Mouse (Mus musculus) stomach, embryonic 14.5 days (tissue): ENCODE measurements around the gene Ttc7. TPM values are rescaled to one million over a fixed set of nuclear protein-coding genes. Genes with fewer than 3 reads are reported as not detected.

Experiments
- ATAC-seq: fragments of 200-750 bp; cut with Nextera tagmentation; 2 replicates; pipeline ENCODE4 v1.8.0; 2017; ENCODE audit warnings: low read depth, moderate TSS enrichment; ENCODE audit not compliant: insufficient number of reproducible peaks, insufficient read depth, low FRiP score
- H3K27ac ChIP-seq: fragments of 300-500 bp; sonication (generic); 2 replicates; pipeline ENCODE4 v1.5.1; 2014; ENCODE audit warnings: mild to moderate bottlenecking, low read length, moderate library complexity, mixed read lengths
- H3K27me3 ChIP-seq: fragments of 300-500 bp; sonication (generic); 2 replicates; pipeline ENCODE4 v1.6.1; 2014; ENCODE audit warnings: low read length, control low read depth, mixed read lengths; ENCODE audit not compliant: control insufficient read depth, insufficient read depth
- H3K36me3 ChIP-seq: fragments of 300-500 bp; sonication (generic); 2 replicates; pipeline ENCODE4 v1.6.1; 2014; ENCODE audit warnings: mild to moderate bottlenecking, control low read depth, low read length, moderate library complexity, mixed read lengths; ENCODE audit not compliant: control insufficient read depth, insufficient read depth
- H3K4me1 ChIP-seq: fragments of 300-500 bp; sonication (generic); 2 replicates; pipeline ENCODE4 v1.6.1; 2014; ENCODE audit warnings: low read length, control low read depth, mixed read lengths; ENCODE audit not compliant: control insufficient read depth, insufficient read depth
- H3K4me2 ChIP-seq: fragments of 300-500 bp; sonication (generic); replicated peaks from 2 replicates; pipeline ENCODE4 v1.6.1; 2014; ENCODE audit warnings: low read depth, low read length, control low read depth
- H3K4me3 ChIP-seq: fragments of 300-500 bp; sonication (generic); 2 replicates; pipeline ENCODE4 v1.5.1; 2014; ENCODE audit warnings: low read depth, low read length, control low read depth
- H3K9ac ChIP-seq: fragments of 300-500 bp; sonication (generic); replicated peaks from 2 replicates; pipeline ENCODE4 v1.6.1; 2014; ENCODE audit warnings: low read depth, mild to moderate bottlenecking, control low read depth, low read length, moderate library complexity, mixed read lengths
- H3K9me3 ChIP-seq: fragments of 300-500 bp; sonication (generic); 2 replicates; pipeline ENCODE4 v1.6.1; 2016; ENCODE audit warnings: low read depth, low read length, control low read depth; ENCODE audit not compliant: control insufficient read depth
- WGBS: fragments of 180-500 bp; shearing (Covaris S2); extraction: QIAGEN DNeasy Blood & Tissue Kit; methylation state at CpG from one replicate; pipeline ENCODE4 v1.1.7; 2014; 5-methylcytosine and 5-hydroxymethylcytosine counted together
- polyA plus RNA-seq: library from polyadenylated mRNA; unstranded; fragments of >200 nt; fragmentation: Nextera tagmentation; extraction: Ambion mirVana; gene quantifications from 2 replicates; pipeline ENCODE4 v1.2.1, GENCODE M21; 2014

Ttc7 gene
- polyA plus RNA-seq, 1 experiment from 2014 or later, result 5.9 TPM

DNA sequence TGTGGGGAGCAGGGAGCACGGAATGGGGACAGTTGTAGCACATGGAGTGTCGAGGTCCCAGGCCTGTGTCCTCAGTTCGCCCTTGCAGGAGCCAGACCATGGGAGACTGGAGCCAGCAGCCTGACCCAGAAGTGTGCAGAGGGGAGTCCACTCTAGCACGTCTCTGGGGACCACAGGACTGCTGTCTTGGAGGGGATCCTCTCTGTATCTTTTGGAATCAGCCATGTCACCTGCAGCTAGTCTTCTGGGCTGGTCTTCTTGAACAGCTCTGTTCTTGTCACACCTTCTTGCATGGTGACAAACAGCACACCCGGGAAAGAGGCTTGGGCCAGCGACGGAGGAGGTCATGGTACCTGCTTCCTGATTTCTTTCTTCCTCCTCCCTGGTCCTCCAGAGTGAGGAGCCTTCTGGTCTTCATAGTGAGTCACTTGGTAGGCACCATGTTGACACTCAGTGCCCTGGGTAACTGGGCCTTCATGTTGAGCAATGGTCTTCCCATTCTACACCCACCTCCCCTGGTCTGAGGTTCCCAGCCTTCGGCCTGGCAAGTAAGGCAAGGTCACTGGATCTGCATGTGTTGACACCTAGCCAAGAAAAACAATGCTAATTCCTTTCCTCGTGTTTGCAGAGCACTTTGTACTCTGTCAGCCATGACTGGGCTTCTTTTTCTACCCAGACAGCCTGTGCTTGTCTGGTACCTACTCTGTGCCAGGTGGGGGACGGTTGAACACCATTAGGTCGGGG, 21.6 kb downstream of the Ttc7 start:
- H3K4me1 ChIP-seq, result peaks cover 2% of the 10 kb centered on the region; the same call in 1 of the 2 replicates
- H3K4me2 ChIP-seq, result no peak overlapping the region
- no peak for ATAC-seq
- H3K27me3 ChIP-seq, result no peaks in the 10 kb centered on the region
- H3K9me3 ChIP-seq, result no peaks in the 10 kb centered on the region
- no peaks in the 10 kb centered on the region for H3K36me3 ChIP-seq
- no peak overlapping the region for H3K27ac ChIP-seq
- 73% methylated on average over 11 of the region's 11 CpGs for WGBS
- H3K9ac ChIP-seq, result no peak overlapping the region
- H3K4me3 ChIP-seq, result no peak overlapping the region

DNA sequence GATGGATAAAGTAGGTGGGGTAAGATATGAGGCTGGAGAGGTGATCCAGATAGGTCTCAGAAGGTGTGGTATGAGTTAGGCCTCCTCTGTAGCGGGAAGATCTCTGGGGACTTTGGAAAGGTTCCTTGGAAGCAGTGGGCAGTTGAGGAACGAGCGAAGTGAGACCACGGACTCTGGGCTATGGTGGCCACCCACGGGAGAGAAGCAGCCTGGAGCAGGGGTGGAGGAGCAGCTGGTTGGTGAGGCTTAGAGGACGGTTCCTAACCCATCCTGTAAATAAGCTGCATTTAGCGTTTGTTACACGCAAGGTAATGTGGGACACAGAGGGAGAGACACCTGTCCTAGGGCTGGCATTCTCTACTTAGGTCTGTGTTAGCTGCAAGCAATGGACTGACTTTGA, 22.4 kb downstream of the Ttc7 start:
- no peak for ATAC-seq
- Histone ChIP-seq H3K4me3 (no peak overlapping the region), H3K4me2 (no peak overlapping the region), H3K27me3 (no peaks in the 10 kb centered on the region), H3K4me1 (peaks cover 2% of the 10 kb centered on the region; the same call in 1 of the 2 replicates), H3K9me3 (no peaks in the 10 kb centered on the region), H3K36me3 (no peaks in the 10 kb centered on the region), H3K27ac (no peak overlapping the region), H3K9ac (no peak overlapping the region)
- 93% methylated on average over 8 of the region's 8 CpGs for WGBS

DNA sequence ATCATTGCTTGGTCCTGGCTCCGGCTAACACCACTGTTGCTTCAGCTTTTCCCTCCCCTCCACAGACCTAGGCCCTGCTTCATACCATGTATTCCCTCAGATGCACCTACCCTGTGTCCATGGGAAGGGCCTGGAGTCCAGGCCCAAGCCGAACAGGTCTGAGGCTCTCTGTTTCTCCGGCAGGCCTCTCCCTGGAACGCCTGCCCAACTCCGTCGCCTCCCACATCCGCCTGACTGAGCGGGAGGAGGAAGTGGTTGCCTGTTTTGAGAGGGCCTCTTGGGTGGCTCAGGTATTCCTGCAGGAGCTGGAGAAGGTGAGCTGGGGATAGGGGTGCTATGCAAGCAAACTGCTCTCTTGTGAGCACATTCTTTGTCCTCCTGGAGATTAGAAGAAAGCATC, 24.1 kb downstream of the Ttc7 start:
- H3K27me3 ChIP-seq, result no peaks in the 10 kb centered on the region
- H3K4me3 ChIP-seq, result no peak overlapping the region
- H3K4me1 ChIP-seq, result peaks cover 2% of the 10 kb centered on the region; the same call in 1 of the 2 replicates
- H3K36me3 ChIP-seq, result no peaks in the 10 kb centered on the region
- no peak overlapping the region for H3K27ac ChIP-seq
- no peak for ATAC-seq
- no peaks in the 10 kb centered on the region for H3K9me3 ChIP-seq
- H3K4me2 ChIP-seq, result no peak overlapping the region
- H3K9ac ChIP-seq, result no peak overlapping the region
- WGBS, result 68% methylated on average over 8 of the region's 8 CpGs

DNA sequence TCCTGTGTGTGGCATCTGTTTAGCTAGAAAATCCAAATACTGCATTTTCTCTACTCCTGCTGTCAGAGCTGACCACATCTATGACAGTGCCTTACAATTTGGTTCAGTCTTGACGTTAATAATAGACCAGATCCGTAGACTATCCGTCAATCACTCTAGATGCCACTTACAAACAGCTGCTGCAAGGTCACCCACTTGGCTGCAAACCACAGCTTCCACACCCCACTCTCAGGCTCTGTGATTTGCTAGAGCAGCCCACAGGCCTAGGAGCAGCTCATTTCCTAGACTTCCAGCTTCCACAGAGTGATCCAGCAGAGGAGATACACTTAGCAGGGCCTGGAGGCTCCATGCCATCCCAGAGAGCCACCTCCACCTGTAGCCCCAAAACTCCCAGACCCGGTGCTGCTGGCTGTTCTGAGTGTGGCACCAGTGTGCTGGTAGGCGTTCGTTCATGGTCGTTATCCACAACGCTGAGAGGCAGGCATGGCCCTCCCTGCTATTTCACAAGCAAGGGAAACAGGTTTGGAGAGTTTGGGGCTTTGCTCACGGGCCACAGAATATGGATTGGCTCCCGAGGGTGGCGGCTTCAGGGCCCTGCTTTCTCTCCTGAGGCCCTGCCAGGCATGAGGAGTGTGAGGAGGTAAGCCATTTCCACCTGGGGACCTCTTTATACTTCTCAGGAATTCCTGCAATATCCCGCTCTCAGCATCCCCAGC, 26.5 kb downstream of the Ttc7 start:
- no peak for ATAC-seq
- H3K27me3 ChIP-seq, result no peaks in the 10 kb centered on the region
- H3K9me3 ChIP-seq, result no peaks in the 10 kb centered on the region
- WGBS, result 76% methylated on average over 12 of the region's 12 CpGs
- H3K4me3 ChIP-seq, result no peak overlapping the region
- peaks cover 6% of the 10 kb centered on the region; the same call in 1 of the 2 replicates for H3K4me1 ChIP-seq
- H3K9ac ChIP-seq, result no peak overlapping the region
- H3K36me3 ChIP-seq, result no peaks in the 10 kb centered on the region
- no peak overlapping the region for H3K4me2 ChIP-seq
- no peak overlapping the region for H3K27ac ChIP-seq

DNA sequence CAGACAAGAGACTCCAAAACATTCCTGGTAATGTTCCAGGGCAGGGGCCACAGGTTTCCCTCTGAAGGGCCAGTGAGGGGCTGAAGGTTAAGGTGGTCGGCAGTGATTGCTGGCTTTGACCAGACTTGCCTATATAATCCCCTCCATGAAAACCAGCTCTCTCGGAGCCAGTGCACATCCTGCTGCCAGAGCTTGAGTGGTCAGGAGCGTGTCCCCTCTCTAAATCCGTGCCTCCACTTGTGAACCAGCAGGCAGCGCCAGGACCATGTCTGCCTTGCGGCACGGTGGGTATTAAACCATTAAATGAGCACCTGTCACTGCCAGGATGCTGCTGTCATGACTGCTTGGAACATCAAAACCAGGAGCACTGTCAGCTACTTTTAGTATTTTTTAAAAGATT, 27.8 kb downstream of the Ttc7 start:
- no peak for ATAC-seq
- no peak overlapping the region for H3K27ac ChIP-seq
- H3K36me3 ChIP-seq, result no peaks in the 10 kb centered on the region
- 90% methylated on average over 7 of the region's 7 CpGs for WGBS
- peaks cover 16% of the 10 kb centered on the region; the same call in 1 of the 2 replicates for H3K4me1 ChIP-seq
- no peak overlapping the region for H3K9ac ChIP-seq
- H3K9me3 ChIP-seq, result no peaks in the 10 kb centered on the region
- no peaks in the 10 kb centered on the region for H3K27me3 ChIP-seq
- no peak overlapping the region for H3K4me2 ChIP-seq
- H3K4me3 ChIP-seq, result no peak overlapping the region

DNA sequence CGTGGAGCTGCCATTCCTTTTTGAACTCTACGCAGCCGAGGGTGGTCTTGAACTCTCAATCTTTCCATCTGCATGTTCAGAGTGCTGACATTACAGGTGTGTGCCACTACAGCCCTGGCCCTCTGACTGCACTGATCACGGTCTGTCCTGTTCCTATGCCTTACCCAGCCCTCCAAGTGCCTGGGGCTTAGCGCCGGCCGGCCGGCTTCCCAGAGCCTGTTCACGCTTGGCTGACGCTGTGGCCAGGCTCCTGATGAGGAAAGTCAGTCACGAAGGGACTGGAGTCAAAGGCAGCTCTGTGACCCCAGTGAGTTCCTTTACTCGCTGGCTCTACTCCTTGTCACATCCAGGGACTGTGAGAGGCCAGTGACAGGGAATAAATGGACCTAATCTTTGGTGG, 29.7 kb downstream of the Ttc7 start:
- no peak overlapping the region for H3K27ac ChIP-seq
- H3K36me3 ChIP-seq, result no peaks in the 10 kb centered on the region
- H3K9me3 ChIP-seq, result no peaks in the 10 kb centered on the region
- 69% methylated on average over 12 of the region's 12 CpGs for WGBS
- H3K4me3 ChIP-seq, result no peak overlapping the region
- H3K27me3 ChIP-seq, result no peaks in the 10 kb centered on the region
- no peak for ATAC-seq
- no peak overlapping the region for H3K9ac ChIP-seq
- no peak overlapping the region for H3K4me2 ChIP-seq
- peaks cover 16% of the 10 kb centered on the region; the same call in 1 of the 2 replicates for H3K4me1 ChIP-seq

DNA sequence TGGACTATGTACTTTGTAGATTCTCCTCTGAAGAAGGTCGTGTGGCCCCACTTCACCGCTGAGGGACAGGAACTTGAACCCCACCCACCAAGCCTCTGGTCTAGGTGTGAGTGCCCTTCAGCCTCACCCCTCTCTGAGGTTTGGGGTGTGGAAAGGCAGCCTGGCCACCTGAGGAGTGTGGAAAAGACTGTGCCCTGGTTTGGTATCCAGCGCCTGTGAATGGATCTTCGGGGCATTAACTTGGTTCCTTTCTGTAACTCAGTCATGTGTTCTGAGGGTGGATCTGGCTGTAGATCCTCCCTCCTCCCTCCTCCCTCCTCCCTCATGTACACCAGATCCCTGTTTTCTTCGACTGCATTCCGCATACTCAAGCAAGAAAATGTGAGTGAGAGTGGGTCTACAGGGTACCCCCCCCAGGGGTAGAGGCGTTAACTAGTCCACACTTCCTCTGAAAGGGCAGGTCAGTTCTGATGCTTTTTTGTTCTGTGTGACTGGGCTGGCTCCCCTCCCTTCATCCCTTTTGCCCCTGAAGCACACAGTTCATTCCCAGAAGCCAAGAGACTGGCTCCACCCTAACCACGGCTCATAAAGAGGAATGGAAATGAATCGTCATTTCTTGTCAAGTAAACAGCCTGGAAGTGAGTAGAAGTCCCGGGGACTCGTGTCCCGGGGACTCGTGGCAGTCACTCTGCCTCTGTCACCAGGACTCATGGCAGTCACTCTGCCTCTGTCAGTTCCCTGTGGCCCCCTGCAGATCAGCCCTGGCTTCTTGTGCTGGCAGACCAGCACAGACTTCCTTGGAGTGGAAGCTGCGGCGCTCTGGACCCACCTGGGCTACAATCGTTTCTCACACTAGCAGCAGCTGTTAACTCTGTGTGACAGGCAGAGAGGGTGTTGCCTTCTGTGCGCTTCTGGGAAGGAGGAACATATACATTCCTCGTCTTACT, 30.5 kb downstream of the Ttc7 start:
- no peaks in the 10 kb centered on the region for H3K36me3 ChIP-seq
- H3K27me3 ChIP-seq, result no peaks in the 10 kb centered on the region
- H3K27ac ChIP-seq, result no peak overlapping the region
- H3K4me2 ChIP-seq, result peak overlapping the region; percentile 27
- 39% methylated on average over 18 of the region's 18 CpGs for WGBS
- H3K4me1 ChIP-seq, result peaks cover 16% of the 10 kb centered on the region; the same call in 1 of the 2 replicates
- H3K9me3 ChIP-seq, result no peaks in the 10 kb centered on the region
- ATAC-seq, result no peak
- no peak overlapping the region for H3K4me3 ChIP-seq
- H3K9ac ChIP-seq, result no peak overlapping the region

DNA sequence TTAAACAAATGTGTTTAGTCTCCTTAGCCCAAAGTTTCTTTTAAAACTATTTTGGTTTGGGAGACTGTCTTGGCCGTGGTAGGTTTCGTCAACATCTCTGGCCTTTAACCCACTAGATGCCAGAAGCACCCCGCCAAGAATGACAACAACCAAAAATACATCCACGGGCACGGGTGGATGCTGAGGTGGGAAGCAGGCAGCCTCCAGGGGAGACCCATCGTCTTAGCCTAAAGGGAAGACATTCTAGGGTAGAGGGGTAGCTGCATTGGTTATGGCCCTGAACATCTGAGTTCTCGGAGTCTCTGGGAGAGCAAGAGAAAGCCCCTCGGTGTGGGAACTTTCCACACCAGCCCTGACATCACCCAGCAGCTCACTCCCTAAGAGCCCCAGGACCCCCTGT, 31.4 kb downstream of the Ttc7 start:
- Histone ChIP-seq H3K4me2 (no peak overlapping the region), H3K27ac (no peak overlapping the region), H3K9ac (no peak overlapping the region), H3K36me3 (no peaks in the 10 kb centered on the region), H3K9me3 (no peaks in the 10 kb centered on the region), H3K4me1 (peaks cover 16% of the 10 kb centered on the region; the same call in 1 of the 2 replicates), H3K27me3 (no peaks in the 10 kb centered on the region), H3K4me3 (no peak overlapping the region)
- 79% methylated on average over 8 of the region's 8 CpGs for WGBS
- no peak for ATAC-seq
